Mouse (Mus musculus) liver, postnatal 0 days (tissue): ENCODE results near the gene Vps51.
A peak's percentile ranks its signal among the peaks of the same experiment; 100 is the strongest.
"Not testable (repeated sequence)": the region's sequence is repeated elsewhere in the genome, so short reads cannot be mapped to it uniquely, and the experiment has no call there.

Source experiments
- CTCF ChIP-seq: sonication (generic); IDR thresholded peaks from 2 replicates; pipeline ENCODE4 v1.5.1; 2016; ENCODE audit warnings: antibody characterized with exemption, low read depth
- EP300 ChIP-seq: IDR thresholded peaks from 2 replicates; pipeline ENCODE4 v1.6.1; 2016; ENCODE audit warnings: antibody characterized with exemption, low read depth, mild to moderate bottlenecking

DNA sequence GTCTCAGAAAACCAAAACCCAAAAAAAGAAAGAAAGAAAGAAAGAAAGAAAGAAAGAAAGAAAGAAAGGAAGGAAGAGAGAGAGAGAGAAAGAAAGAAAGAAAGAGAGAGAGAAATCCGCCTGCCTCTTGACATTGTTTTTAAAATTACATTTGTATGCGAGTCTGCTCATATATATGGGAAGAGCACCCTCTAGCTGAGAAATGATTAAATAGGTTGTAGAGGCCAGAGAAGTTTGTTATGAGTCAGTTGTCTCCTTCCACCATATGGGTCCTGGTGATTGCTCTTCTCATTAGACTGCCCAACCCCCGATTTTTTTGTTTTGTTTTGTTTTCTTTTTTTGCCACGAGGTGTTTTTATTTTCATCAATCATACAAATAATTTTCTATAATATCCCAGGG, 32.9 kb downstream of the Vps51 start:
- peak; percentile 64 for TF ChIP-seq CTCF
- TF ChIP-seq EP300 = not testable (repeated sequence)
